Mouse (Mus musculus): Measurements from ENCODE around the gene Aars2.

The Aars2 gene

GRCm38 (mm10) chr17:45556107-45556489 is 49.5 kb downstream of the Aars2 start:
- ChIA-PET CTCF (interaction anchor here (0.5 to 2.3 kb wide), 22 partner anchors 8 to 117 kb away, joined by 3 to 7 read pairs (median 4); partner anchors contain the start of genes Slc35b2 (in 3 of the 4) and Aars2 (in 1 of the 4)), POLR2A (interaction anchor here (0.7 to 28.4 kb wide), 40 partner anchors 8 to 151 kb away, joined by 3 to 605 read pairs (median 5); partner anchors contain the start of genes Hsp90ab1 (in 3 of the 4), Aars2 (in 2 of the 4), Cdc5l (in 2 of the 4) and Slc35b2 (in 2 of the 4))

GRCm38 (mm10) chr17:45556514-45557245 is 50.0 kb downstream of the Aars2 start:
- ChIA-PET CTCF (interaction anchor here (0.8 to 2.3 kb wide), 8 partner anchors 8 to 106 kb away, joined by 3 to 7 read pairs (median 3); no protein-coding TSS in a partner anchor), POLR2A (interaction anchor here (0.7 to 28.4 kb wide), 27 partner anchors 10 to 124 kb away, joined by 3 to 605 read pairs (median 4); partner anchors contain the start of genes Hsp90ab1 (in 3 of the 4), Cdc5l (in 2 of the 4), Aars2 (in 1 of the 4) and Spats1 (in 1 of the 4))

GRCm38 (mm10) chr17:45557246-45557824 is 50.7 kb downstream of the Aars2 start:
- ChIA-PET POLR2A (interaction anchor here (0.6 to 28.4 kb wide), 27 partner anchors 9 to 596 kb away, joined by 3 to 605 read pairs (median 4); partner anchors contain the start of genes Hsp90ab1 (in 3 of the 4), Cdc5l (in 2 of the 4), Aars2 (in 1 of the 4) and Mad2l1bp (in 1 of the 4)), CTCF (interaction anchor here (0.5 to 1.6 kb wide), 13 partner anchors 9 to 1148 kb away, joined by 3 to 12 read pairs (median 4); no protein-coding TSS in a partner anchor)

GRCm38 (mm10) chr17:45557998-45558862 is 51.6 kb downstream of the Aars2 start:
- CTCF ChIA-PET: interaction anchor here (0.5 to 1.6 kb wide), 11 partner anchors 9 to 1147 kb away, joined by 3 to 12 read pairs (median 4); no protein-coding TSS in a partner anchor
- POLR2A ChIA-PET: interaction anchor here (0.6 to 28.4 kb wide), 19 partner anchors 8 to 595 kb away, joined by 3 to 605 read pairs (median 4); partner anchors contain the start of genes Hsp90ab1 (in 4 of the 4), Cdc5l (in 2 of the 4), Mad2l1bp (in 1 of the 4) and Spats1 (in 1 of the 4)

GRCm38 (mm10) chr17:45559732-45560525 is 53.3 kb downstream of the Aars2 start:
- ChIA-PET CTCF (interaction anchor here in 2 of 4 experiments (0.6 to 1.1 kb wide), 4 partner anchors 44 to 176 kb away, joined by 3 to 5 read pairs (median 4); no protein-coding TSS in a partner anchor), POLR2A (interaction anchor here (0.6 to 28.4 kb wide), 8 partner anchors 10 to 1866 kb away, joined by 3 to 605 read pairs (median 6); partner anchors contain the start of gene Hsp90ab1 (in 4 of the 4))

GRCm38 (mm10) chr17:45563216-45563615 is 56.6 kb downstream of the Aars2 start:
- CTCF ChIA-PET: interaction anchor here (0.5 to 3.5 kb wide), 40 partner anchors 8 to 856 kb away, joined by 3 to 21 read pairs (median 5); partner anchors contain the start of genes Nfkbie (in 4 of the 4), Aars2 (in 2 of the 4), Spats1 (in 2 of the 4) and Hsp90ab1 (in 1 of the 4)
- POLR2A ChIA-PET: interaction anchor here (0.6 to 28.4 kb wide), 41 partner anchors 8 to 990 kb away, joined by 3 to 605 read pairs (median 4); partner anchors contain the start of genes Hsp90ab1 (in 4 of the 4), Aars2 (in 2 of the 4), Nfkbie (in 2 of the 4) and Cdc5l (in 1 of the 4)

GRCm38 (mm10) chr17:45563655-45564530 is 57.3 kb downstream of the Aars2 start, which contains the start of gene Slc35b2:
Gene Slc35b2, plus strand, starts transcription at chr17:45563874.
- POLR2A ChIA-PET: interaction anchor here (0.6 to 28.4 kb wide), 55 partner anchors 8 to 989 kb away, joined by 3 to 605 read pairs (median 4); partner anchors contain the start of genes Hsp90ab1 (in 4 of the 4), Aars2 (in 3 of the 4), Mymx (in 2 of the 4) and Nfkbie (in 2 of the 4)
- CTCF ChIA-PET: interaction anchor here (0.5 to 3.5 kb wide), 50 partner anchors 8 to 856 kb away, joined by 3 to 21 read pairs (median 5); partner anchors contain the start of genes Nfkbie (in 4 of the 4), Aars2 (in 2 of the 4), Spats1 (in 2 of the 4) and Hsp90ab1 (in 1 of the 4)

GRCm38 (mm10) chr17:45564531-45565084 is 58.0 kb downstream of the Aars2 start:
- CTCF ChIA-PET: interaction anchor here (0.5 to 3.5 kb wide), 21 partner anchors 9 to 158 kb away, joined by 3 to 21 read pairs (median 6); partner anchors contain the start of genes Nfkbie (in 2 of the 4), Spats1 (in 2 of the 4) and Hsp90ab1 (in 1 of the 4)

GRCm38 (mm10) chr17:45565103-45565502 is 58.5 kb downstream of the Aars2 start:
- POLR2A ChIA-PET: interaction anchor here (0.6 to 28.4 kb wide), 37 partner anchors 8 to 391 kb away, joined by 3 to 605 read pairs (median 9); partner anchors contain the start of genes Hsp90ab1 (in 3 of the 4), Aars2 (in 2 of the 4), Mymx (in 2 of the 4) and Nfkbie (in 2 of the 4)
- CTCF ChIA-PET: interaction anchor here in 3 of 4 experiments (0.5 to 2.6 kb wide), 8 partner anchors 9 to 158 kb away, joined by 3 to 21 read pairs (median 5); partner anchors contain the start of genes Hsp90ab1 (in 1 of the 3) and Nfkbie (in 1 of the 3)

More at GRCm38 (mm10) chr17:45564531-45565084, 58.0 kb downstream of the Aars2 start:
- POLR2A ChIA-PET: interaction anchor here (0.6 to 28.4 kb wide), 44 partner anchors 8 to 131 kb away, joined by 3 to 605 read pairs (median 5); partner anchors contain the start of genes Hsp90ab1 (in 4 of the 4), Aars2 (in 3 of the 4), Mymx (in 2 of the 4) and Nfkbie (in 2 of the 4)

GRCm38 (mm10) chr17:45566031-45566359 is 59.4 kb downstream of the Aars2 start:
- ChIA-PET CTCF (interaction anchor here (0.8 to 2.1 kb wide), 12 partner anchors 13 to 151 kb away, joined by 3 to 8 read pairs (median 3); no protein-coding TSS in a partner anchor), POLR2A (interaction anchor here (0.5 to 28.4 kb wide), 83 partner anchors 7 to 989 kb away, joined by 3 to 605 read pairs (median 4); partner anchors contain the start of genes Nfkbie (in 4 of the 4), Aars2 (in 3 of the 4), Capn11 (in 2 of the 4) and Cdc5l (in 2 of the 4))

GRCm38 (mm10) chr17:45566360-45567161 is 59.9 kb downstream of the Aars2 start:
- ChIA-PET POLR2A (interaction anchor here (0.6 to 28.4 kb wide), 96 partner anchors 7 to 989 kb away, joined by 3 to 605 read pairs (median 4); partner anchors contain the start of genes Nfkbie (in 4 of the 4), Aars2 (in 3 of the 4), Cdc5l (in 3 of the 4) and Capn11 (in 2 of the 4)), CTCF (interaction anchor here (0.6 to 2.1 kb wide), 18 partner anchors 8 to 151 kb away, joined by 3 to 8 read pairs (median 3); partner anchors contain the start of gene Nfkbie (in 1 of the 4))

- POLR2A ChIA-PET: interaction anchor here (0.7 to 28.4 kb wide), 73 partner anchors 9 to 988 kb away, joined by 3 to 605 read pairs (median 5); partner anchors contain the start of genes Aars2 (in 3 of the 4), Cdc5l (in 3 of the 4), Nfkbie (in 3 of the 4) and Mymx (in 2 of the 4)
- CTCF ChIA-PET: interaction anchor here (0.5 to 2.1 kb wide), 14 partner anchors 9 to 699 kb away, joined by 3 to 8 read pairs (median 4); partner anchors contain the start of gene Nfkbie (in 1 of the 4)
Observed at GRCm38 (mm10) chr17:45567162-45567601, 60.5 kb downstream of the Aars2 start.

- ChIA-PET POLR2A (interaction anchor here (0.6 to 28.4 kb wide), 48 partner anchors 8 to 1254 kb away, joined by 3 to 605 read pairs (median 5); partner anchors contain the start of genes Nfkbie (in 3 of the 4), Aars2 (in 2 of the 4), Mymx (in 2 of the 4) and Slc29a1 (in 2 of the 4)), CTCF (interaction anchor here in 3 of 4 experiments (0.7 to 2.0 kb wide), 5 partner anchors 10 to 87 kb away, joined by 3 to 6 read pairs (median 3); no protein-coding TSS in a partner anchor)
Observed at GRCm38 (mm10) chr17:45568990-45569389, 62.3 kb downstream of the Aars2 start.

Data from embryonic stem cell, embryonic (primary cell).